Mouse (Mus musculus) liver, embryonic 11.5 days (tissue): ENCODE results near the gene Gipr. TPM values are rescaled to one million over a fixed set of nuclear protein-coding genes. Genes with fewer than 3 reads are reported as not detected.

ENCODE experiments used
- ATAC-seq: fragments of 200-750 bp; cut with Nextera tagmentation; replicated peaks from 2 replicates; pipeline ENCODE4 v1.8.0; 2017; ENCODE audit warnings: moderate number of reproducible peaks, mild to moderate bottlenecking, moderate TSS enrichment, moderate library complexity; ENCODE audit not compliant: low FRiP score
- DNase-seq: peaks from one replicate; pipeline ENCODE4 v3.0.0-alpha.2; 2017; ENCODE audit warnings: low spot score
- H3K27ac ChIP-seq: fragments of 300-500 bp; sonication (generic); 2 replicates; pipeline ENCODE4 v1.5.1; 2014; ENCODE audit warnings: mild to moderate bottlenecking, low read depth, low read length, control low read depth
- H3K27me3 ChIP-seq: fragments of 300-500 bp; sonication (generic); replicated peaks from 2 replicates; pipeline ENCODE4 v1.6.1; 2014; ENCODE audit warnings: low read length, mixed read lengths; ENCODE audit not compliant: control insufficient read depth, insufficient read depth
- H3K36me3 ChIP-seq: fragments of 300-500 bp; sonication (generic); 2 replicates; pipeline ENCODE4 v1.6.1; 2014; ENCODE audit warnings: mild to moderate bottlenecking, low read length, moderate library complexity, mixed read lengths; ENCODE audit not compliant: control insufficient read depth, insufficient read depth
- H3K4me1 ChIP-seq: fragments of 300-500 bp; sonication (generic); replicated peaks from 2 replicates; pipeline ENCODE4 v1.6.1; 2014; ENCODE audit warnings: low read length, mixed read lengths; ENCODE audit not compliant: control insufficient read depth, insufficient read depth
- H3K4me2 ChIP-seq: fragments of 300-500 bp; sonication (generic); 2 replicates; pipeline ENCODE4 v1.6.1; 2014; ENCODE audit warnings: mild to moderate bottlenecking, control low read depth, moderate library complexity
- H3K4me3 ChIP-seq: fragments of 300-500 bp; sonication (generic); 2 replicates; pipeline ENCODE4 v1.5.1; 2014; ENCODE audit warnings: low read depth, low read length, control low read depth
- H3K9ac ChIP-seq: fragments of 300-500 bp; sonication (generic); 2 replicates; pipeline ENCODE4 v1.6.1; 2014; ENCODE audit warnings: low read depth, low read length, control low read depth
- H3K9me3 ChIP-seq: fragments of 300-500 bp; sonication (generic); 2 replicates; pipeline ENCODE4 v1.6.1; 2016; ENCODE audit warnings: low read length, inconsistent platforms, mixed read lengths; ENCODE audit not compliant: control insufficient read depth
- WGBS: fragments of 180-500 bp; shearing (Covaris S2); extraction: QIAGEN DNeasy Blood & Tissue Kit; methylation state at CpG from one replicate; pipeline ENCODE4 v1.1.7; 2014; 5-methylcytosine and 5-hydroxymethylcytosine counted together
- polyA plus RNA-seq: library from polyadenylated mRNA; unstranded; fragments of >200 nt; fragmentation: Nextera tagmentation; extraction: Ambion mirVana; gene quantifications from 2 replicates; pipeline ENCODE4 v1.2.1, GENCODE M21; 2014

Gene Gipr
- polyA plus RNA-seq: 0.69 and 0.73 TPM in 2 replicates

- Histone ChIP-seq H3K27ac (no peak within 1 kb of the TSS), H3K27me3 (peaks cover 24% of the 10 kb centered on the region), H3K4me2 (peak within 1 kb of the TSS; percentile 56), H3K4me3 (peak within 1 kb of the TSS; percentile 27), H3K9me3 (peaks cover 2% of the 10 kb centered on the region; the same call in 1 of the 2 replicates), H3K36me3 (no peaks in the 10 kb centered on the region), H3K9ac (no peak within 1 kb of the TSS), H3K4me1 (peaks cover 30% of the 10 kb centered on the region)
- no peak for ATAC-seq
- no peak for DNase-seq
- 9% methylated on average over 14 of the region's 14 CpGs for WGBS
These were observed at the start of gene Gipr for GRCm38 (mm10) chr7:19165656-19166423. Gene Gipr (minus strand): TSS chr7:19166127.

- DNase-seq (no peak), ATAC-seq (no peak)
- WGBS: 59% methylated on average over 9 of the region's 9 CpGs
- no peaks in the 10 kb centered on the region for H3K4me1 ChIP-seq
- H3K9me3 ChIP-seq: no peaks in the 10 kb centered on the region; the same call in 1 of the 2 replicates
- H3K9ac ChIP-seq: no peak overlapping the region
- no peak overlapping the region for H3K4me3 ChIP-seq
- H3K27me3 ChIP-seq: peaks cover 16% of the 10 kb centered on the region
- H3K4me2 ChIP-seq: no peak overlapping the region
- H3K27ac ChIP-seq: no peak overlapping the region
- H3K36me3 ChIP-seq: no peaks in the 10 kb centered on the region
These were observed 49.0 kb upstream of the Gipr start for GRCm38 (mm10) chr7:19214940-19215339.

DNA sequence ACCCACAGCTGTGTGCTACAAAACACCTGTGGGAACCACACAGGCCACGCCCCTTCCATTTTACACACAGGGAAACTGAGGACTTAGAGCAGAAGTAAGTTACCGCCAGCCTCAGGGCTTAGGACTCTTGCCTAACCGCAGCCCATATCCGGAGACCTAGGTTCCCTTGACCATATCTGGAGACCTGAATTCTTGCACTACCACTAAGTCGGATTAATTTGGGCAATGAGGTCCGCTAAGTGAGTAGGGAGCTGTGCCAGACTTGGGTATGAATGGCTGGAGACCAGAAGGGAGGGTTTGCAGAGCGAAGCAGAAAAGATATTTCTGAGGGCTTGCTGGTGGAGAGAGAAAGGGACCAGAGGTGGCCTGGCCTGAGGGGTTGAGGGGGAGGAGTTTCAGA lies 48.4 kb upstream of the Gipr start:
- no peak overlapping the region for H3K4me3 ChIP-seq
- no peak for DNase-seq
- no peaks in the 10 kb centered on the region; the same call in 1 of the 2 replicates for H3K9me3 ChIP-seq
- no peak overlapping the region for H3K27ac ChIP-seq
- no peak overlapping the region for H3K9ac ChIP-seq
- 60% methylated on average over 7 of the region's 7 CpGs for WGBS
- peaks cover 16% of the 10 kb centered on the region for H3K27me3 ChIP-seq
- no peak for ATAC-seq
- no peaks in the 10 kb centered on the region for H3K4me1 ChIP-seq
- H3K4me2 ChIP-seq: no peak overlapping the region
- H3K36me3 ChIP-seq: no peaks in the 10 kb centered on the region

GRCm38 (mm10) chr7:19213385-19213784 lies 47.5 kb upstream of the Gipr start:
- no peaks in the 10 kb centered on the region for H3K4me1 ChIP-seq
- DNase-seq (no peak), ATAC-seq (no peak)
- 70% methylated on average over 2 of the region's 2 CpGs for WGBS
- H3K36me3 ChIP-seq: no peaks in the 10 kb centered on the region
- no peak overlapping the region for H3K4me3 ChIP-seq
- no peak overlapping the region for H3K27ac ChIP-seq
- no peak overlapping the region for H3K9ac ChIP-seq
- H3K27me3 ChIP-seq: peaks cover 16% of the 10 kb centered on the region
- H3K4me2 ChIP-seq: peak overlapping the region; percentile 81; the same call in 1 of the 2 replicates
- H3K9me3 ChIP-seq: no peaks in the 10 kb centered on the region; the same call in 1 of the 2 replicates

DNA sequence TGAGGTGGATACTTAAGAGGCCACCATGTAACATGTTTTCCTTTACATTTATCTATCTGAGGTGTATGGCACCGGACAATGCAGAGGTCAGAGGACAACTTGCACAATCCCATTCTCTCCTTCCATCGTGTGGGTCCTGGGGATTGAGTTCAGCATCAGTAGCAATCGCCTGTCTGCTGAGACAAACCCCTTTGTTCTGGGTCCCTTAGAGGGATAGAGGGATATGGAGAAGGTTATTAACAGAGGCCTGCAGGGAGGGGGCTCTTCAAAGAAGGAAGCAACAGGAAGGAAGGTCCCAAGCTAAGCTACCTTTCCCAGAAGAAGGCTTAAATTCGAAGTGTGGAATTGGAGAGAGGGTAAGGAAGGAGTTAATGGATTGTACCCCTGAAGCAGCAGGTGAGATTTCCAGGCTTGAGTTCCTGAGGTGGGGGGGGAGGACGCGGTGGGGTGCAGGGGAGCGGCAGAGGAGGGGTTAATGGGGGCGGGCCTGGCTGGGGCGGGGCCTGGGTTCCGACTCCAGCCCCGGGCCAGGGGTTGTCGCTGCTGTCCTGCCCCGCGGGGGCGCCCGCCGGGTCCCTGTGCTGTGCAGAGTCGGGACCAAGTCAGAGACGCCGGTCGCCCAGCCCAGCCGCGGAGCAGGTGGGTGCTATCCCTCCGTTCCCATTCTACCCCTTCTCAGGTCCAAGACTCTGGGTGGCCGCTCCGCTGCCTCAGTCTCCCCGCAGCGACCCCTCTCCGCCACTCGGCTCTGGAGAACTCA lies 46.2 kb upstream of the Gipr start, which contains the start of gene Gpr4:
Gpr4 (plus strand) TSS at position 543 of the 760 bp plus-strand sequence.
- peak; percentile 68 for ATAC-seq
- H3K9me3 ChIP-seq: no peaks in the 10 kb centered on the region; the same call in 1 of the 2 replicates
- peak within 1 kb of the TSS; percentile 81 for H3K4me2 ChIP-seq
- H3K27me3 ChIP-seq: peaks cover 16% of the 10 kb centered on the region
- peak within 1 kb of the TSS; percentile 51 for H3K4me3 ChIP-seq
- H3K36me3 ChIP-seq: no peaks in the 10 kb centered on the region
- H3K4me1 ChIP-seq: no peaks in the 10 kb centered on the region
- H3K27ac ChIP-seq: no peak within 1 kb of the TSS
- 4% methylated on average over 29 of the region's 30 CpGs for WGBS
- peak within 1 kb of the TSS; percentile 36 for H3K9ac ChIP-seq
- DNase-seq: peak; percentile 60

DNA sequence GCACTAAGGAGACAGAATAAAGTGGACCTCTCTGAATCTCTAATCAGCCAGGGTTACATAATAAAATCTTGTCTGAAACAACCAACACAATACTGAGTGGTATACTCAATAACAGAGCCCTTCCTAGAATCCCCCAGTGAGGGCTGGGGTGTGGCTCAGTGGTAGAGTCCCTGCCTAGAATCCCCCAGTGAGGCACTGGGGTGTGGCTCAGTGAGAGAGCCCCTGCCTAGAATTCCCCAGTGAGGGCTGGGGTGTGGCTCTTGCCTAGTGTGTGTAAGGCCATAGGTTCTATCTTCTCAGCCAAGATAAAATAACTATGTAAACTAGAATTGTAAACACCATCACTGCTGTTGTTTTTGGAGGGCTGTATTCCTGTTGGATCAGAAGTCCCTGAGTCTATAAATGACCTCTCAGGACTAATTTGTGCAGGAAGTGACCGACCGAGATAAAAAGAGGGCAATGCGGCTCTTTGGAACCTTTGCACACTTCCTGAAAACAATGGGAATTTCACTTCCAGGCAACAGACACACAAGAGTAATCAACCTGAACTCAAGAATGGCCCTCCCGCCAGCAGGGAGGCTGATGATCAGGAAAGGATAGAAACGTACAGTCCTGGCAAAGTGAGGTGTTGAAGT lies 45.2 kb upstream of the Gipr start:
- Histone ChIP-seq H3K27me3 (peaks cover 16% of the 10 kb centered on the region), H3K27ac (no peak overlapping the region)
- ATAC-seq: no peak

DNA sequence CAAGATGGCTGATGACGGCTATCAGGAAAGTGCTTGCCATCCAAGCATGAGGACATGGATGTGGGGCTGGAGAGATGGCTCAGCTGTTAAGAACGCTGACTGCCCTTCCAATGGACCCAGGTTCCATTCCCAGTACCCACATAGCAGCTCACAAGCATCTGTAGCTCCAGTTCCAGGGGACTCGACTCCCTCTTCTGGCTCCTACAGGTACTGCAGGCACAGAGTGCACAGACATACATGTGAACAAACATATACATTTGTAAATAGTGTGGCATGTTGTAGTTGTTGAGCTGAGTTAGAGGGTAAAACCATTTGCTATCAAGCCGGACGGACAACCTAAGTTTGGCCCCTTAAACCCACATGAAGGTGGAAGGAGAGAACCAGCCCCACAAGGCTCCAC lies 44.1 kb upstream of the Gipr start:
- peaks cover 14% of the 10 kb centered on the region for H3K27me3 ChIP-seq
- no peak overlapping the region for H3K9ac ChIP-seq
- no peak overlapping the region for H3K4me2 ChIP-seq
- no peaks in the 10 kb centered on the region for H3K36me3 ChIP-seq
- H3K9me3 ChIP-seq: no peaks in the 10 kb centered on the region; the same call in 1 of the 2 replicates
- WGBS: 81% methylated on average over 5 of the region's 5 CpGs
- no peaks in the 10 kb centered on the region for H3K4me1 ChIP-seq
- ATAC-seq (no peak), DNase-seq (no peak)
- H3K4me3 ChIP-seq: no peak overlapping the region
- H3K27ac ChIP-seq: no peak overlapping the region

More for the DNA sequence above, 45.2 kb upstream of the Gipr start:
- WGBS: 60% methylated on average over 5 of the region's 5 CpGs
- DNase-seq: no peak
- Histone ChIP-seq H3K4me2 (no peak overlapping the region), H3K4me1 (no peaks in the 10 kb centered on the region), H3K9me3 (no peaks in the 10 kb centered on the region; the same call in 1 of the 2 replicates), H3K4me3 (no peak overlapping the region), H3K36me3 (no peaks in the 10 kb centered on the region), H3K9ac (no peak overlapping the region)

- no peak overlapping the region for H3K4me2 ChIP-seq
- peaks cover 14% of the 10 kb centered on the region for H3K27me3 ChIP-seq
- H3K9me3 ChIP-seq: no peaks in the 10 kb centered on the region; the same call in 1 of the 2 replicates
- H3K9ac ChIP-seq: no peak overlapping the region
- no peaks in the 10 kb centered on the region for H3K36me3 ChIP-seq
- 68% methylated on average over 4 of the region's 4 CpGs for WGBS
- DNase-seq: no peak
- H3K4me1 ChIP-seq: no peaks in the 10 kb centered on the region
- no peak overlapping the region for H3K27ac ChIP-seq
- no peak for ATAC-seq
- no peak overlapping the region for H3K4me3 ChIP-seq
These were observed 43.6 kb upstream of the Gipr start for GRCm38 (mm10) chr7:19209494-19209893.
